Mouse (Mus musculus): ENCODE measurements around the gene Uggt1. TPM values are rescaled to one million over a fixed set of nuclear protein-coding genes. Genes with fewer than 3 reads are reported as not detected.

The Uggt1 gene
- polyA plus RNA-seq, 1 experiment from 2014 or later, result 19.5 TPM

DNA sequence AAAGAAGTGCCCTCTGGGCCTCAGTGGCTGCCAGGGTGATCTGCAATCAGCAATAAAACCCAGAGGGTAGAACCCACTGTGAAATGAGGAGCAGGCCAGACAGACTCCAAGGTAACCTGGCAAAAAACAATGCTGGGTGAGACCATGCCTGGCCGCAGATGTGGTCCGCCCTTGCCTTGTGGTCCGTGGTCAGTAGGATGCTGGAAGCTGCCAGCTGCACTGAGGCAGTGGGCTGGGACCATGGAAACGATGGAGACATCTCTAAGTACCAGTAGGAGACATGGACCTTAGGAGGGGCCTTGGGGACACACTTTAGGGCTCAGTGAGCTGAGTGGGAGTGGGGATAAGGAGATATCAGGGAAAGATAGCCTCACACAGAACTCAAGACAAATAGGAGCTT lies 112.3 kb downstream of the Uggt1 start:
- H3K27ac ChIP-seq (replicated peaks), result peak overlapping the region; percentile 85
- peak overlapping the region; percentile 64 for H3K4me2 ChIP-seq
- H3K9ac ChIP-seq, result peak overlapping the region; percentile 43
- 58% methylated on average over 4 of the region's 4 CpGs for WGBS (ENCODE audit: insufficient replicate concordance)
- H3K4me3 ChIP-seq (replicated peaks), result peak overlapping the region; percentile 46
- H3K9me3 ChIP-seq (replicated peaks), result no peaks in the 10 kb centered on the region
- no peaks in the 10 kb centered on the region for H3K36me3 ChIP-seq (replicated peaks)
- peaks cover 70% of the 10 kb centered on the region for H3K4me1 ChIP-seq (replicated peaks)
- H3K27me3 ChIP-seq, result no peaks in the 10 kb centered on the region
- no peak for ATAC-seq (ENCODE audit: insufficient read depth)

DNA sequence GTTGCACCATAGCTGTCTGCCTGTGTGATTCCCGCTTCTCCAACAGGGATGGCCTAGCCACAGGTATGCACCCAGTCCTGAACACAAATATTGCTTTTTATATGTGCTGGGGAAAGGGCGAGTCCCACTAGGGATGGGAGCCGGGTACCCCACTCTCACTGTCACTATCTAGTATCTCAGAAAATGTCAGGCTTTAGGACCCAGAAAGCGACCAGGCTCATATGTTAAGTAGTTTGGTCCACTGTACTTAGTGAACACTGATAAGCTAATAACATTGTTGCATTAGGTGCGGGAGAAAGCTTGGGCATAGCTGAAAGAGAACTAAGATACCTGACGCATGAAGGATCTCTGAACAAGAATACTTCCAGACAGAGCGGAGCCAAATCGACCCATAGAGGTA lies 112.8 kb downstream of the Uggt1 start:
- peaks cover 71% of the 10 kb centered on the region for H3K4me1 ChIP-seq (replicated peaks)
- peak overlapping the region; percentile 44 for H3K9ac ChIP-seq
- 35% methylated on average over 8 of the region's 8 CpGs for WGBS (ENCODE audit: insufficient replicate concordance)
- no peaks in the 10 kb centered on the region for H3K27me3 ChIP-seq
- peak overlapping the region; percentile 85 for H3K27ac ChIP-seq (replicated peaks)
- ATAC-seq (ENCODE audit: insufficient read depth), result peak; percentile 35; the same call in 1 of the 2 replicates
- H3K4me3 ChIP-seq (replicated peaks), result peak overlapping the region; percentile 46
- H3K36me3 ChIP-seq (replicated peaks), result no peaks in the 10 kb centered on the region
- H3K9me3 ChIP-seq (replicated peaks), result no peaks in the 10 kb centered on the region
- H3K4me2 ChIP-seq, result peak overlapping the region; percentile 64

DNA sequence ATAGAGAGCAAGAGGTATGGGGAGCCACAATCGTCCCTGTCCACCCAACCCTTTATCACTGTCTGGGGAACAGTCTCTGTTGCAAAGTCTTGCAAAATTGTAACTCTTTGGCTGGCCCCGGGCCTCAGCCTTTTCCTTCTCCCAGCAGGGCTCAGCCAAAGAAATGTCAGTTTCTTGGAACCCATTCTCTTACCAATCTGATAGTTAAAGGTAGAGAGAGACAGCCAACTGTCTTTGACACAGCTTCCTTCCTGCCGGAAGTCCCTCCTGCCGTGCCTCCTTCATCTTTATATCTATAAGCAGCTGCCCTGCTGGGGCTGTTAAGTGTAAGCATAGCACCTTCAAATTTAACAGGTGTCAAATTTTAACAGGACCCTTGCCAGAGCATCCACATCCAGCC lies 113.4 kb downstream of the Uggt1 start:
- H3K27me3 ChIP-seq, result no peaks in the 10 kb centered on the region
- H3K36me3 ChIP-seq (replicated peaks), result no peaks in the 10 kb centered on the region
- no peaks in the 10 kb centered on the region for H3K9me3 ChIP-seq (replicated peaks)
- 10% methylated on average over 4 of the region's 4 CpGs for WGBS (ENCODE audit: insufficient replicate concordance)
- H3K27ac ChIP-seq (replicated peaks), result peak overlapping the region; percentile 85
- H3K9ac ChIP-seq, result peak overlapping the region; percentile 44
- H3K4me1 ChIP-seq (replicated peaks), result peaks cover 73% of the 10 kb centered on the region
- no peak for ATAC-seq (ENCODE audit: insufficient read depth)
- no peak overlapping the region for H3K4me3 ChIP-seq (replicated peaks)
- H3K4me2 ChIP-seq, result peak overlapping the region; percentile 64

DNA sequence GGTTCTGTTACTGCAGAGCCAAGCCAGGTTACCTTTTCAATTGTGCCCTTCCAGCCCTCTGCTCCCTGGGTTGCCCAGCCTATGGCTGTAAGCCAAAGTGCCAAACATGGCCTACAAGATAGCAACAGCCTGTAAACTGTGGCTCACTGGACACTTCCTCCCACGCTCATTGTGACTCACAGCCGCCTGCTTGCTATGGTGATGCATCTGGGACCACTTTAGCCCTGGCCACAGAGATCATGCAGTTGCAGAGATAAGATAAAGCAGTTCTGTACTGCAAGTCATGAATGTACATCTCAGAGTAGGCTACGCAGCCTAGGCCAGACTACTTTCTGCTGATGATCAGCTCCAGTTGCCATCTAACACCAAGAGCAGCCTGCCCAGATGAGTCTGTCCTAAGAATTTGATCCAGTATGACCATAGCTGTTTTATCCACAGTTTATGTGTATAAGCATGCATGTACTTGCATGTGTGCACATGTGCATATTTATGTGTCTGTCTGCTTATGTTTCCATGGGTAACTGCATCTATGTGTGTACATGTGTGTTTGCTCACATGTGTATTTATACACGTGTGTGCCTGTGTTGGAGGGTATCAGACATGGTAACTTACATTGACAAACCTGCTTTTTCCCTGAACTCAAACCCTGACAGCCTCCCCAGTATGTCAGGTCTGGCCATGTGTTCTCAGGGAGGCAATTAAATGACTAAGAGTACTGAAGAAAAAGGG lies 114.0 kb downstream of the Uggt1 start:
- peak overlapping the region; percentile 44; the same call in 1 of the 2 replicates for H3K9ac ChIP-seq
- peak overlapping the region; percentile 64 for H3K4me2 ChIP-seq
- 26% methylated on average over 4 of the region's 4 CpGs for WGBS (ENCODE audit: insufficient replicate concordance)
- no peaks in the 10 kb centered on the region for H3K9me3 ChIP-seq (replicated peaks)
- H3K27me3 ChIP-seq, result no peaks in the 10 kb centered on the region
- peak overlapping the region; percentile 85 for H3K27ac ChIP-seq (replicated peaks)
- peaks cover 73% of the 10 kb centered on the region for H3K4me1 ChIP-seq (replicated peaks)
- ATAC-seq (ENCODE audit: insufficient read depth), result peak; percentile 87
- H3K4me3 ChIP-seq (replicated peaks), result no peak overlapping the region
- no peaks in the 10 kb centered on the region for H3K36me3 ChIP-seq (replicated peaks)

DNA sequence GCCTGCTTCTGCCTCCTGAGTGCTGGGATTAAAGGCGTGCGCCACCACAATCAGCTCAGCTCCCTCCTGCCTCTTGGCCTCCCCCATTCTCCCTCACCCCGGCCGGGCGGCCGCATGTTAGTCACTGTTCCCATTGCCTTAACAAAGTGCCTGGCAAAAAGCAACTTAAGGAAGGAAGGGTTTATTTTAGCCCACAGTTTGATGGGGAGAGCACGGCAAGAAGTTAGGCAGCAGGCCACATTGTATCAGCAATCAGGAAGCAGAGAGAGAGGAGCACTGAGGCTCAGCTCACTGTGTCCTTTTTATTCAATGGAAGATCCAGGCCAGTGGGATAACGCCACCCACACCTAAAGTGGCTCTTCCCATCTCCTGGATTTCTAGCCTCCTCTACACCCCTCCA lies 114.6 kb downstream of the Uggt1 start:
- ATAC-seq (ENCODE audit: insufficient read depth), result peak; percentile 1; the same call in 1 of the 2 replicates
- Histone ChIP-seq H3K27ac (replicated peaks) (peak overlapping the region; percentile 85), H3K9ac (peak overlapping the region; percentile 25; the same call in 1 of the 2 replicates), H3K4me1 (replicated peaks) (peaks cover 73% of the 10 kb centered on the region), H3K9me3 (replicated peaks) (no peaks in the 10 kb centered on the region), H3K4me3 (replicated peaks) (no peak overlapping the region), H3K27me3 (no peaks in the 10 kb centered on the region), H3K36me3 (replicated peaks) (no peaks in the 10 kb centered on the region), H3K4me2 (peak overlapping the region; percentile 64)
- 80% methylated on average over 8 of the region's 8 CpGs for WGBS (ENCODE audit: insufficient replicate concordance)

DNA sequence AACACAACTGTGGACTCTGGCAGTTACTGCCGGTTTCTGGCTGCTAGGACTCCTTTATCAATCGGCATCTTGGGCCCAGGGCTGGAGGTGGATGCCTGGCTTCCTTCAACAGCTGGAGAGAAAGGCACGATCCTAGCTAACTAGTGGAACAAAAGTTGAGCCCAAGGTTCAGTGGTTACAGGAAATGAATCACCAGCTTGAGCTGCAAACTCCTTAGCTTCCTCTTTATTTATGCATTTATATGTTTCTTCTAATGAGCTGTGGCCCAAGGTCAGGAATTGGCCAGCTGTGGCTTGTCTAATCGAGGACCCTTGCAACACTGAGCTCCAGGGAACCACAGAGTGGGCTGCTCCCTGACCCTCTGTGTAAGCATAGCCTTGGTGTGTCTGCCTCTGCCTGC lies 115.4 kb downstream of the Uggt1 start:
- Histone ChIP-seq H3K9ac (no peak overlapping the region), H3K9me3 (replicated peaks) (no peaks in the 10 kb centered on the region), H3K27ac (replicated peaks) (peak overlapping the region; percentile 85), H3K4me3 (replicated peaks) (no peak overlapping the region), H3K27me3 (no peaks in the 10 kb centered on the region), H3K36me3 (replicated peaks) (no peaks in the 10 kb centered on the region), H3K4me1 (replicated peaks) (peaks cover 72% of the 10 kb centered on the region), H3K4me2 (peak overlapping the region; percentile 16; the same call in 1 of the 2 replicates)
- WGBS (ENCODE audit: insufficient replicate concordance), result 15% methylated on average over 4 of the region's 4 CpGs
- ATAC-seq (ENCODE audit: insufficient read depth), result no peak

DNA sequence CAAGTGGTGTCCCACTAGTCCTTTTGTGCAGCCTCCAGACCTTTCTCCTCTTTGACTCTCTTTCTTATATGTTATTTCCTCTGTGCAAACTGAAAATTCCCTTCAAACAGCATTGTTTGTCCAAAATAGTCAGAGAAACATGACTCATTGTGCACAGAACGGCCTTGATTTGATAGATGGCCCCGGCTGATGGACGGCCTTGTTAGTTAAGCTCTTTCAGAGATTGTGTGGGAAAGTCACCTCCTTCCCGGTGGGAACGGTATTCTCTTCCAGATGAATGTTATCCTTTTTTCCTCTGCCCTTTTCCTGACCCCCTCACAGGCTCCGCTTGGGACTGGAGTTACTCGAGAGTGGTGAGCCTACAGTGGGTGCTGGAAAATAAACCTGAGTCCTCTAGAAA lies 119.4 kb downstream of the Uggt1 start:
- H3K4me1 ChIP-seq (replicated peaks), result peaks cover 32% of the 10 kb centered on the region
- no peak for ATAC-seq (ENCODE audit: insufficient read depth)
- H3K9ac ChIP-seq, result no peak overlapping the region
- 64% methylated on average over 7 of the region's 7 CpGs for WGBS (ENCODE audit: insufficient replicate concordance)
- no peak overlapping the region for H3K4me2 ChIP-seq
- H3K36me3 ChIP-seq (replicated peaks), result no peaks in the 10 kb centered on the region
- no peak overlapping the region for H3K27ac ChIP-seq (replicated peaks)
- H3K4me3 ChIP-seq (replicated peaks), result no peak overlapping the region
- H3K27me3 ChIP-seq, result no peaks in the 10 kb centered on the region
- H3K9me3 ChIP-seq (replicated peaks), result no peaks in the 10 kb centered on the region

DNA sequence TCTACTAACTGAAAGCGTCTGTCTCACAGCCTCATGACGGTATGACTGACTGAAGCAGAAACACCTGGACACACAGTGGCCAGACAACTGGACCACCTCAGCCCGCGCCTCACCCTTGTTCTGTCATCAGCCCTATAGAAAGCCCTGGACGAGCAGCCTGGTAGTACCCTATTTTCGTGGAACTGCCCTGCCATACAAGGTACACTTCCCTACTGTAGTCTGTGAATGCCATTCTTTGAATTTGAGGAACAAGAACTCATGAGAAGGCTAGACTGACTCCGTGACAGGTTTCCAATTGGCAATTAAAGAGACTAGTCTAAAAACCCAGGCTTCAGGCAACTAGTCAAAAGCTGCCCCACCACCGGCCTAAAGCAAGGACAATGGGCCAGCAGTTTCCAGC lies 123.3 kb downstream of the Uggt1 start:
- H3K4me2 ChIP-seq, result no peak overlapping the region
- no peaks in the 10 kb centered on the region for H3K4me1 ChIP-seq (replicated peaks)
- ATAC-seq (ENCODE audit: insufficient read depth), result no peak
- WGBS (ENCODE audit: insufficient replicate concordance), result 68% methylated on average over 8 of the region's 8 CpGs
- no peak overlapping the region for H3K9ac ChIP-seq
- H3K27me3 ChIP-seq, result peaks cover 12% of the 10 kb centered on the region; the same call in 1 of the 2 replicates
- H3K4me3 ChIP-seq (replicated peaks), result no peak overlapping the region
- H3K36me3 ChIP-seq (replicated peaks), result no peaks in the 10 kb centered on the region
- no peaks in the 10 kb centered on the region for H3K9me3 ChIP-seq (replicated peaks)
- no peak overlapping the region for H3K27ac ChIP-seq (replicated peaks)

DNA sequence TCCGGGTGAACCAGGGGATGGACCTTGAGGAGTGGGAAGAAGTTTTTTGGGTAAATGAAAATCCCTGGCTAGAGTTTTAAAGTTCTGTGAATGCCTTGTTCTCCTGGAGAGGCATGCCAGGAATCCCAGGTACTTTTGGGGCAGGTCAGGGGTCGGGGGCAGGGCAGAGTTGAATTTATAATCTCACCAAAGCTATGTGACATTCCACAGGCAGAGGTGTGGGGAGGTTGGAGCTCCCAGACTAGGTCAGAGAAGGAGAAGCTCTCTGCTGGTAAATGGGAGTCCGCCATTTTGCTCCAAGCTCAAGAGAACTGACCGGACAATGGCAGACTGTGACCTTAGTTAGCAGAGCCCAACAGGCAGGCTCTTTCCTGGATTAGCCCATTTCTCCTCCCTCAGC lies 125.1 kb downstream of the Uggt1 start:
- Histone ChIP-seq H3K36me3 (replicated peaks) (no peaks in the 10 kb centered on the region), H3K9me3 (replicated peaks) (no peaks in the 10 kb centered on the region), H3K27me3 (peaks cover 27% of the 10 kb centered on the region), H3K4me1 (replicated peaks) (no peaks in the 10 kb centered on the region), H3K4me3 (replicated peaks) (no peak overlapping the region), H3K9ac (no peak overlapping the region), H3K4me2 (no peak overlapping the region), H3K27ac (replicated peaks) (no peak overlapping the region)
- ATAC-seq (ENCODE audit: insufficient read depth), result no peak
- 78% methylated on average over 4 of the region's 4 CpGs for WGBS (ENCODE audit: insufficient replicate concordance)

DNA sequence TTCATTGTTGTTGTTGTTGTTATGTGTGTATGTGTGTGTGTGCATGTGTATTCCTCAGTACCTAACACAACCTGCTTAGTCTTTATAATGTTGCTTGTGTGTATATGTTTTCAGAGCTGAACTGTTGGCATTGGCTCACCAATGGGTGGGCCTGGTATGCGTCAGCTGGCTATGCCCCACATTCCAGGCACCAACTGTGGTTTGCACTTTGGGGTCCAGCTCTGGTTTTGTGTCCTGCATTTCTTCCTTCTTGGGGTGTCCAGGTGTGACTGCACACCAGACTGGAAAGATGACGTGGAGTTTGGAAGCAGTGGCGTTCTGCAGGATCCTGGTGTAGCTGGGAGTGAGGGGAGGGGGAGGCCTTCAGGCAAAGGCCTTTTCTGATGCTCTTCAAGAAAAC lies 125.6 kb downstream of the Uggt1 start:
- H3K36me3 ChIP-seq (replicated peaks), result no peaks in the 10 kb centered on the region
- no peak overlapping the region for H3K9ac ChIP-seq
- peaks cover 32% of the 10 kb centered on the region for H3K27me3 ChIP-seq
- no peak for ATAC-seq (ENCODE audit: insufficient read depth)
- H3K4me3 ChIP-seq (replicated peaks), result no peak overlapping the region
- H3K9me3 ChIP-seq (replicated peaks), result no peaks in the 10 kb centered on the region
- no peak overlapping the region for H3K27ac ChIP-seq (replicated peaks)
- WGBS (ENCODE audit: insufficient replicate concordance), result 70% methylated on average over 3 of the region's 3 CpGs
- H3K4me1 ChIP-seq (replicated peaks), result no peaks in the 10 kb centered on the region
- no peak overlapping the region for H3K4me2 ChIP-seq

DNA sequence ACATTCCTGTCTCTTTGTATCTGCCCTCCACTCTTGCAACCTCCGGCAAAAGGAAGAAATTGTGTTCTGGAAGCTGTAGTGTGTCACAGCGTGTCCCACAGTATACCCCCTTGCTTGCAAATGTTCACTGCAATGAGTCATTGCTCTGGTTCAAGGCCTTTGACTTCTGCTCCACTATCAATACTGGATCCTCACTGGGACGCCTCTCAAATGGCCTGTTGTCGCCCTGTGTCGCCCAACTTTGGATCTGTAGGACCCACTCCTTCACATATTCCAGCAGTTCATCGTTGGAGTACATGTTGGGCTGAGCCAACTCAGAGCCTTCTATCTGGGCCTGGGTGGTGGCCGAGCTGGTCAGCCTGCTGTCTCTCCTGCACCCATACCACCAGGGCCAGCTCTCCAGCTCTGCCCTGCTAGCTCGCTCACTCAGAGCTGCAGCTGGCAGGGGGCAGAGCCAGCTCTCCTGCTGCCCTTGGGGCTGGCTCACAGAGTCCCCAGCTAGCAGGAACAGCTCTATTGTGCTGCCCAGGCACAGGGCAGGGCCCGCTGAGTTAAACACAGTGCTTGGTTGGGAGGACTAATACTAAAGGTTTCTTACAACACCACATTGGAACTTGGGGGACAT lies 126.3 kb downstream of the Uggt1 start:
- WGBS (ENCODE audit: insufficient replicate concordance), result 68% methylated on average over 9 of the region's 9 CpGs
- H3K4me3 ChIP-seq (replicated peaks), result no peak overlapping the region

More for the DNA sequence above, 126.3 kb downstream of the Uggt1 start:
- Histone ChIP-seq H3K9ac (no peak overlapping the region), H3K4me2 (no peak overlapping the region), H3K36me3 (replicated peaks) (no peaks in the 10 kb centered on the region), H3K4me1 (replicated peaks) (no peaks in the 10 kb centered on the region), H3K9me3 (replicated peaks) (no peaks in the 10 kb centered on the region), H3K27ac (replicated peaks) (no peak overlapping the region), H3K27me3 (peaks cover 38% of the 10 kb centered on the region)
- ATAC-seq (ENCODE audit: insufficient read depth), result no peak
